Mouse (Mus musculus) activated CD4-positive, CD25-positive, alpha-beta regulatory T cell, adult 4 months (primary cell): ENCODE measurements around the gene Prkcz. TPM values are rescaled to one million over a fixed set of nuclear protein-coding genes. Genes with fewer than 3 reads are reported as not detected.
"Not testable (repeated sequence)": the region's sequence is repeated elsewhere in the genome, so short reads cannot be mapped to it uniquely, and the experiment has no call there.

ENCODE experiments used
- ATAC-seq: one replicate; pipeline ENCODE4 v1.8.0; 2017
- polyA plus RNA-seq, 2 experiments: library from polyadenylated mRNA; unstranded; fragments of 100-300 nt; shearing (Covaris generic); gene quantifications; one replicate each; pipeline ENCODE4 v1.2.1; 2017

The Prkcz gene
- polyA plus RNA-seq, 2 experiments from 2014 or later: 6.5 to 8.3 TPM

GRCm38 (mm10) chr4:155281227-155281626 is 79.9 kb downstream of the Prkcz start:
- ATAC-seq: no peak

GRCm38 (mm10) chr4:155280768-155281121 is 80.4 kb downstream of the Prkcz start:
- no peak for ATAC-seq

- no peak for ATAC-seq
Measured at GRCm38 (mm10) chr4:155279926-155280767, 81.0 kb downstream of the Prkcz start.

- no peak for ATAC-seq
Measured at GRCm38 (mm10) chr4:155279054-155279453, 82.1 kb downstream of the Prkcz start.

- no peak for ATAC-seq
Measured at GRCm38 (mm10) chr4:155277963-155278362, 83.2 kb downstream of the Prkcz start.

- ATAC-seq: no peak
Measured at GRCm38 (mm10) chr4:155274851-155275250, 86.3 kb downstream of the Prkcz start.

GRCm38 (mm10) chr4:155274451-155274850 is 86.7 kb downstream of the Prkcz start:
- no peak for ATAC-seq

GRCm38 (mm10) chr4:155268382-155268781 is 92.8 kb downstream of the Prkcz start:
- ATAC-seq: no peak

- ATAC-seq: no peak
Measured at GRCm38 (mm10) chr4:155267639-155268175, 93.5 kb downstream of the Prkcz start.

- no peak for ATAC-seq
Measured at GRCm38 (mm10) chr4:155267047-155267543, 94.1 kb downstream of the Prkcz start.

- ATAC-seq: no peak
Measured at GRCm38 (mm10) chr4:155264521-155265321, 96.4 kb downstream of the Prkcz start.

GRCm38 (mm10) chr4:155252253-155252652 is 108.9 kb downstream of the Prkcz start:
- no peak for ATAC-seq

GRCm38 (mm10) chr4:155251147-155251546 is 110.0 kb downstream of the Prkcz start:
- no peak for ATAC-seq

- ATAC-seq: peak; percentile 20
Measured at GRCm38 (mm10) chr4:155250361-155251117, 110.6 kb downstream of the Prkcz start.

GRCm38 (mm10) chr4:155249648-155250351 is 111.4 kb downstream of the Prkcz start, which contains the start of gene Faap20:
Gene Faap20 (plus strand): TSS chr4:155249802.
- peak; percentile 84 for ATAC-seq

- peak; percentile 62 for ATAC-seq
Measured at GRCm38 (mm10) chr4:155249257-155249647, 111.9 kb downstream of the Prkcz start.

- ATAC-seq: not testable (repeated sequence)
Measured at GRCm38 (mm10) chr4:155248054-155248453, 113.1 kb downstream of the Prkcz start.

- ATAC-seq: no peak
Measured at GRCm38 (mm10) chr4:155246691-155247105, 114.5 kb downstream of the Prkcz start.

GRCm38 (mm10) chr4:155245770-155246492 is 115.2 kb downstream of the Prkcz start:
- ATAC-seq: no peak

- no peak for ATAC-seq
Measured at GRCm38 (mm10) chr4:155243233-155243632, 117.9 kb downstream of the Prkcz start.

GRCm38 (mm10) chr4:155242292-155242691 is 118.9 kb downstream of the Prkcz start:
- ATAC-seq: no peak
